Mouse (Mus musculus) myocyte (in vitro differentiated cells): ENCODE measurements around the gene 4930503E14Rik. TPM values are rescaled to one million over a fixed set of nuclear protein-coding genes. Genes with fewer than 3 reads are reported as not detected.
"Not testable (repeated sequence)": the region's sequence is repeated elsewhere in the genome, so short reads cannot be mapped to it uniquely, and the experiment has no call there.

Source experiments
- H3K27me3 ChIP-seq: one replicate; pipeline ENCODE4 v1.6.1; 2011; ENCODE audit not compliant: control insufficient read depth, insufficient read depth, insufficient read length
- H3K36me3 ChIP-seq: one replicate; pipeline ENCODE4 v1.6.1; 2011; ENCODE audit not compliant: control insufficient read depth, insufficient read depth
- H3K4me2 ChIP-seq: one replicate; pipeline ENCODE4 v1.6.1; 2011; ENCODE audit warnings: low read depth, control low read depth
- H3K4me3 ChIP-seq: one replicate; pipeline ENCODE4 v1.5.1; 2011; ENCODE audit warnings: mild to moderate bottlenecking, control low read depth, moderate library complexity
- H3K79me2 ChIP-seq: one replicate; pipeline ENCODE4 v1.6.1; 2011; ENCODE audit not compliant: control insufficient read depth, insufficient read depth
- H3ac ChIP-seq: one replicate; pipeline ENCODE4 v1.6.1; 2011; ENCODE audit not compliant: control insufficient read depth, insufficient read length
- CEBPB ChIP-seq: IDR thresholded peaks from 2 replicates; pipeline ENCODE4 v1.6.1; 2011; ENCODE audit warnings: mild to moderate bottlenecking, moderate library complexity; ENCODE audit not compliant: poor library complexity, insufficient read depth, severe bottlenecking
- E2F4 ChIP-seq: IDR thresholded peaks from one replicate; pipeline ENCODE4 v1.6.1; 2011; ENCODE audit warnings: mild to moderate bottlenecking, control low read depth, moderate library complexity; ENCODE audit not compliant: insufficient read depth
- MAX ChIP-seq: IDR thresholded peaks from one replicate; pipeline ENCODE4 v1.6.1; 2011; ENCODE audit warnings: low read depth, mild to moderate bottlenecking, control low read depth
- MYOD1 ChIP-seq, 3 experiments: IDR thresholded peaks; one replicate each; pipeline ENCODE4 v1.6.1; 2011; ENCODE audit warnings: control low read depth in 2 of 3, low read depth in 2 of 3, mild to moderate bottlenecking in 2 of 3, moderate library complexity in 1 of 3; ENCODE audit not compliant: insufficient read length in 2 of 3, control insufficient read depth in 1 of 3
- MYOG ChIP-seq, 3 experiments: IDR thresholded peaks; one replicate each; pipeline ENCODE4 v1.6.1; 2011; ENCODE audit warnings: control low read depth in 2 of 3, low read depth in 2 of 3, mild to moderate bottlenecking in 2 of 3; ENCODE audit not compliant: insufficient read length in 2 of 3, control insufficient read depth in 1 of 3, insufficient read depth in 1 of 3
- POLR2A ChIP-seq: IDR thresholded peaks from one replicate; pipeline ENCODE4 v1.6.1; 2011; ENCODE audit warnings: low read depth, mild to moderate bottlenecking, control low read depth, moderate library complexity; ENCODE audit not compliant: insufficient read length
- POLR2AphosphoS2 ChIP-seq: IDR thresholded peaks from one replicate; pipeline ENCODE4 v1.6.1; 2011; ENCODE audit warnings: low read depth, control low read depth; ENCODE audit not compliant: insufficient read length
- REST ChIP-seq: IDR thresholded peaks from one replicate; pipeline ENCODE4 v1.6.1; 2011; ENCODE audit warnings: mild to moderate bottlenecking, control low read depth, moderate library complexity; ENCODE audit not compliant: insufficient read depth, insufficient read length
- SRF ChIP-seq: IDR thresholded peaks from one replicate; pipeline ENCODE4 v1.6.1; 2011; ENCODE audit warnings: low read depth; ENCODE audit not compliant: control insufficient read depth, insufficient read length
- TCF12 ChIP-seq: IDR thresholded peaks from one replicate; pipeline ENCODE4 v1.6.1; 2011; ENCODE audit warnings: mild to moderate bottlenecking, control low read depth; ENCODE audit not compliant: poor library complexity, insufficient read depth, severe bottlenecking
- TCF3 ChIP-seq: IDR thresholded peaks from one replicate; pipeline ENCODE4 v1.6.1; 2011; ENCODE audit warnings: low read depth, control low read depth; ENCODE audit not compliant: insufficient read length
- USF1 ChIP-seq: IDR thresholded peaks from one replicate; pipeline ENCODE4 v1.6.1; 2011; ENCODE audit warnings: low read depth, mild to moderate bottlenecking, control low read depth, moderate library complexity
- polyA plus RNA-seq: library from polyadenylated mRNA; unstranded; fragments of >200 nt; fragmentation: generic; extraction: Trizol; gene quantifications from one replicate; pipeline ENCODE4 v1.2.1, GENCODE M21; 2012; ENCODE audit warnings: missing spikeins

The 4930503E14Rik gene
- polyA plus RNA-seq, result not detected

- not testable (repeated sequence) for H3K36me3 ChIP-seq, H3K4me2 ChIP-seq, H3K4me3 ChIP-seq, H3K27me3 ChIP-seq, H3K79me2 ChIP-seq, H3ac ChIP-seq
Observed at GRCm38 (mm10) chr14:44213154-44213553, at the start of gene 4930503E14Rik. Gene 4930503E14Rik (minus strand): TSS chr14:44213254.

- Histone ChIP-seq H3K4me3 (no peak overlapping the region), H3K4me2 (no peak overlapping the region), H3ac (no peak overlapping the region), H3K79me2 (no peaks in the 10 kb centered on the region), H3K27me3 (no peaks in the 10 kb centered on the region), H3K36me3 (no peaks in the 10 kb centered on the region)
- TF ChIP-seq TCF3 (no peak), SRF (no peak), E2F4 (no peak), MYOD1 (IDR thresholded peaks at IDR 0.05; ENCODE audit: control insufficient read depth in 1 of 3, insufficient read length in 2 of 3, low read depth in 2 of 3) (no peak), MAX (no peak), POLR2AphosphoS2 (no peak), REST (no peak), POLR2A (no peak), CEBPB (no peak), MYOG (IDR thresholded peaks at IDR 0.05; ENCODE audit: control insufficient read depth in 1 of 3, insufficient read depth in 1 of 3, insufficient read length in 2 of 3, low read depth in 2 of 3) (no peak), TCF12 (no peak), USF1 (no peak)
Observed at GRCm38 (mm10) chr14:44248039-44248438, 35.0 kb upstream of the 4930503E14Rik start.

GRCm38 (mm10) chr14:44197361-44197760 lies 15.7 kb downstream of the 4930503E14Rik start, which contains the start of gene Gm8212:
Gene Gm8212 (plus strand): TSS chr14:44197661.
- not testable (repeated sequence) for H3K27me3 ChIP-seq, H3ac ChIP-seq, H3K4me2 ChIP-seq, H3K36me3 ChIP-seq, H3K4me3 ChIP-seq, H3K79me2 ChIP-seq

GRCm38 (mm10) chr14:44123551-44123950 lies 89.5 kb downstream of the 4930503E14Rik start, which contains the start of gene Gm3327:
Gene Gm3327 (plus strand): TSS chr14:44123851.
- not testable (repeated sequence) for H3ac ChIP-seq, H3K4me2 ChIP-seq, H3K4me3 ChIP-seq, H3K36me3 ChIP-seq, H3K27me3 ChIP-seq, H3K79me2 ChIP-seq

Other genes with a start within 250 kb of the 4930503E14Rik start
- not detected for gene Ang6, start 211.0 kb downstream of the 4930503E14Rik start, polyA plus RNA-seq
- not detected for gene Ear2, start 110.6 kb downstream of the 4930503E14Rik start, polyA plus RNA-seq
- not detected for gene Gm3327, start 89.4 kb downstream of the 4930503E14Rik start, polyA plus RNA-seq
- not detected for gene Gm8212, start 15.6 kb downstream of the 4930503E14Rik start, polyA plus RNA-seq
- gene Gm8220, start 72.3 kb upstream of the 4930503E14Rik start, polyA plus RNA-seq, result not detected
- gene Gm5930, start 125.3 kb upstream of the 4930503E14Rik start, polyA plus RNA-seq, result not detected
- gene Gm8229, start 152.1 kb upstream of the 4930503E14Rik start, polyA plus RNA-seq, result not detected
- not detected for gene Gm3371, start 197.4 kb upstream of the 4930503E14Rik start, polyA plus RNA-seq
- gene Gm8232, start 220.4 kb upstream of the 4930503E14Rik start, polyA plus RNA-seq, result not detected